Mouse (Mus musculus) inflammation-experienced regulatory T-cells, adult 6 months (primary cell): Measurements from ENCODE around the gene Olfr56. TPM values are rescaled to one million over a fixed set of nuclear protein-coding genes. Genes with fewer than 3 reads are reported as not detected.
"Not testable (repeated sequence)": the region's sequence is repeated elsewhere in the genome, so short reads cannot be mapped to it uniquely, and the experiment has no call there.

Experiments
- ATAC-seq: one replicate; pipeline ENCODE4 v1.8.0; 2017
- polyA plus RNA-seq, 3 experiments: library from polyadenylated mRNA; unstranded; fragments of 100-300 nt; shearing (Covaris generic); gene quantifications; one replicate each; pipeline ENCODE4 v1.2.1; 2017

Gene Olfr56
- polyA plus RNA-seq, 3 experiments from 2014 or later = 0.40 to 0.94 (median 0.52) TPM

DNA sequence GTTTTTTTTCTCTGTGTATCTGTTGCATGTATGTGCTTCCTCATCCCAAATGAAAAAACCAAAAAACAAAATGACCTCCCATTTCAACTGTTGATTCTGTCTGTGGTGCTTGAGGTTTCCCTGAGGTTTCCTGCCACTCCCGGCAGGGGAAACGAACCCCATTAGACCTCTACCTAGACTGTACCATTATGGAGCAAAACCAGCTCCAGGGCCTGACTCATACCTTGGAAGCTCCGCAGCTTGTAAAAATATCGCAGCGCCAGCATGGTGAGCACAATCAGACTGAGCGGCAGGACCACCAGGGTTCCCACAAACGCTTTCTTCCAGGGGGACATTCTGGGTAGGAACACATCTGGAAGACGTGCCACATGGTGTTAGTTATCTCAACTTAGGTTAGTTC lies 196.7 kb downstream of the Olfr56 start:
- no peak for ATAC-seq

DNA sequence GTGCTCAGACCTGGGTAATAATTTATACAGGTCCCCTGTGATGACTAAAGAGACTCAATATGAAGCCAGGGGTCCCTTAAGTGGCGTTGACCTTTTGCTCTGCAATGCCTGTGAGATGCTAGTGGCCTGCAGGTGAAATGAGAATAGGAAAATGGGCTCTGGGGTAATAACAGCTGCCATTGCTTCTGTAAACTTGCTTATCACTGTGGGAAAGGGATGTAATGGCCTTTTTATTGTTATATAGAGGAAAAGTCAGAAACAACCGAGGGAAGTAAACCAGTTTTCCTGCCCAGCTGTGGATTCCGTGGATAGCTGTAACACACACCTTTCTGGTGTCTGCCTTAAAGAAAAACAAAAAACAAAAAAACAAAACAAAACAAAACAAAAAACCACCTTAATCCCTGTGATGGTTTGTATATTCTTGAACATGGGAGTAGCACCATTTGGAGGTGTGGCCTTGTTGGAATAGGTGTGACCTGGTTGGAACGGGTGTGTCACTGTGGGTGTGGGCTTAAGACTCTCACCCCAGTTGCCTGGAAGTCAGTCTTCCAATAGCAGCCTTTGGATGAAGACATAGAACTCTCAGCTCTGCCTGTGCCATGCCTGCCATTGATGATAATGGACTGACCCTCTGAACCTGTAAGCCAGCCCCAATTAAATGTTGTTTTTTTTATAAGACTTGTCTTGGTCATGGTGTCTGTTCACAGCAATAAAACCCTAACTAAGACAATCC lies 197.5 kb downstream of the Olfr56 start:
- not testable (repeated sequence) for ATAC-seq

DNA sequence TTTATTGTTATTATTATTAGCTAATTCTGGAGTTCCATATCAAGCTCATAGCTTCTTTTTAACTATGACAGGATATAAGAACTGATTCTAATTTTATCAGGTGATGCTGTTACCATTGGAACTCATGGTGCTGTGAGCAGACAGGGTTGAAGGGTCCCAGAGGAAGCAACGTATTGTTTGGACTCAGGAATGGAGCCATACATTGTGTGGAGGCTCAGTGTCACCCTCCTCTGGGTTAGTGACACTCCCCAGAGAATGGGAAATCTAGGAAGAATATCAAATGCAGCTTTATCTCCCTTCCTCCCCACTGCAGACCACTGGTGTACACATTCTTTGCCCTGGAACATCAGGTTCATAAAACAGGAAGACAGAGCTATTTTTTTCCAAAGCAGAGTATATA lies 204.5 kb downstream of the Olfr56 start:
- no peak for ATAC-seq

Other genes starting within 250 kb of the Olfr56 start
- 1,000 to 10,000 TPM; 1,163 to 1,603 (median 1,351) TPM for gene Rack1, start 178.6 kb upstream of the Olfr56 start, polyA plus RNA-seq
- 1 to 10 TPM; 2.5 to 4.6 (median 3.3) TPM for gene Trim41, start 161.5 kb upstream of the Olfr56 start, polyA plus RNA-seq
- gene Trim7, start 152.7 kb upstream of the Olfr56 start, polyA plus RNA-seq = 1 to 10 TPM in 2 of 3 experiments, under 1 TPM in 1; 0.58 to 2.1 (median 1.1) TPM
- gene Gm12184, start 152.2 kb upstream of the Olfr56 start, polyA plus RNA-seq = 1 to 10 TPM; 1.3 to 2.8 (median 2.5) TPM
- gene Irgm1, start 107.2 kb upstream of the Olfr56 start, polyA plus RNA-seq = 100 to 1,000 TPM; 172 to 210 (median 188) TPM
- gene Gm5431, start 76.7 kb upstream of the Olfr56 start, polyA plus RNA-seq = under 1 TPM; 0.22 to 0.59 (median 0.56) TPM
- 100 to 1,000 TPM; 181 to 259 (median 225) TPM for gene Psme2b, start 32.7 kb upstream of the Olfr56 start, polyA plus RNA-seq
- 100 to 1,000 TPM; 121 to 163 (median 155) TPM for gene 9930111J21Rik1, start 509 bp downstream of the Olfr56 start, polyA plus RNA-seq
- 1 to 10 TPM; 3.0 to 8.4 (median 5.0) TPM for gene Gm12185, start 13.3 kb downstream of the Olfr56 start, polyA plus RNA-seq
- gene Tgtp1, start 15.3 kb downstream of the Olfr56 start, polyA plus RNA-seq = 100 to 1,000 TPM; 207 to 408 (median 255) TPM
- gene 9930111J21Rik2, start 72.4 kb downstream of the Olfr56 start, polyA plus RNA-seq = 100 to 1,000 TPM; 118 to 148 (median 136) TPM
- gene Tgtp2, start 85.3 kb downstream of the Olfr56 start, polyA plus RNA-seq = 100 to 1,000 TPM; 344 to 542 (median 352) TPM
- 100 to 1,000 TPM; 364 to 477 (median 416) TPM for gene Ifi47, start 97.7 kb downstream of the Olfr56 start, polyA plus RNA-seq
- gene Olfr1396, start 136.0 kb downstream of the Olfr56 start, polyA plus RNA-seq = under 1 TPM in 2 of 3 experiments, not detected in 1; 0.67 to 0.74 TPM
- gene Olfr1395, start 163.4 kb downstream of the Olfr56 start, polyA plus RNA-seq = not detected
- not detected for gene Olfr1394, start 175.5 kb downstream of the Olfr56 start, polyA plus RNA-seq
- gene Btnl9, start 208.3 kb downstream of the Olfr56 start, polyA plus RNA-seq = under 1 TPM in 1 of 3 experiments, not detected in 2; 0.39 TPM
- 10 to 100 TPM; 43.8 to 49.9 (median 49.6) TPM for gene Zfp62, start 224.4 kb downstream of the Olfr56 start, polyA plus RNA-seq